Mouse (Mus musculus): ENCODE measurements around the gene Mphosph9. TPM values are rescaled to one million over a fixed set of nuclear protein-coding genes. Genes with fewer than 3 reads are reported as not detected.

Mphosph9 gene
- total and polyA plus RNA-seq, 2 experiments from 2014 or later, result 7.8 to 23.6 TPM

GRCm38 (mm10) chr5:124233144-124233465 lies 94.7 kb downstream of the Mphosph9 start:
- TF ChIP-seq CTCF (IDR thresholded peaks at IDR 0.05; ENCODE audit: low read depth), result no peak
- 86% methylated on average over 8 of the region's 8 CpGs for WGBS
- no peak overlapping the region for H3K27ac ChIP-seq (ENCODE audit: low read depth, low read length)
- ATAC-seq (no peak), DNase-seq (no peak)
- H3K4me2 ChIP-seq (ENCODE audit: low read depth), result no peak overlapping the region
- no peaks in the 10 kb centered on the region for H3K9me3 ChIP-seq (ENCODE audit: low read length)
- 0 out of 2 replicates have a peak, but pooled peaks cover 4% of the 10 kb centered on the region for H3K4me1 ChIP-seq (ENCODE audit: insufficient read depth)
- H3K27me3 ChIP-seq (ENCODE audit: insufficient read depth, low read length), result no peaks in the 10 kb centered on the region
- no peaks in the 10 kb centered on the region for H3K36me3 ChIP-seq (ENCODE audit: insufficient read depth)
- H3K9ac ChIP-seq, result no peak overlapping the region
- no peak overlapping the region for H3K4me3 ChIP-seq (ENCODE audit: low read depth, low read length)

- WGBS, result 70% methylated on average over 18 of the region's 18 CpGs
- H3K27me3 ChIP-seq (ENCODE audit: insufficient read depth, low read length), result no peaks in the 10 kb centered on the region
- ATAC-seq (no peak), DNase-seq (no peak)
- no peak overlapping the region for H3K4me2 ChIP-seq (ENCODE audit: low read depth)
- no peak overlapping the region for H3K27ac ChIP-seq (ENCODE audit: low read depth, low read length)
- H3K4me1 ChIP-seq (ENCODE audit: insufficient read depth), result 0 out of 2 replicates have a peak, but pooled peaks cover 4% of the 10 kb centered on the region
- no peak overlapping the region for H3K4me3 ChIP-seq (ENCODE audit: low read depth, low read length)
- H3K9ac ChIP-seq, result no peak overlapping the region
- no peaks in the 10 kb centered on the region for H3K36me3 ChIP-seq (ENCODE audit: insufficient read depth)
- no peaks in the 10 kb centered on the region for H3K9me3 ChIP-seq (ENCODE audit: low read length)
- no peak for TF ChIP-seq CTCF (IDR thresholded peaks at IDR 0.05; ENCODE audit: low read depth)
Measured at GRCm38 (mm10) chr5:124232360-124233143, 95.2 kb downstream of the Mphosph9 start.

GRCm38 (mm10) chr5:124230461-124230860 lies 97.3 kb downstream of the Mphosph9 start:
- no peak overlapping the region for H3K4me2 ChIP-seq (ENCODE audit: low read depth)
- H3K9me3 ChIP-seq (ENCODE audit: low read length), result no peaks in the 10 kb centered on the region
- H3K27ac ChIP-seq (ENCODE audit: low read depth, low read length), result no peak overlapping the region
- no peak overlapping the region for H3K9ac ChIP-seq
- 0 out of 2 replicates have a peak, but pooled peaks cover 4% of the 10 kb centered on the region for H3K4me1 ChIP-seq (ENCODE audit: insufficient read depth)
- H3K4me3 ChIP-seq (ENCODE audit: low read depth, low read length), result no peak overlapping the region
- DNase-seq (no peak), ATAC-seq (no peak)
- WGBS, result 81% methylated on average over 9 of the region's 9 CpGs
- H3K27me3 ChIP-seq (ENCODE audit: insufficient read depth, low read length), result no peaks in the 10 kb centered on the region
- no peaks in the 10 kb centered on the region for H3K36me3 ChIP-seq (ENCODE audit: insufficient read depth)
- TF ChIP-seq CTCF (IDR thresholded peaks at IDR 0.05; ENCODE audit: low read depth), result no peak

- H3K4me2 ChIP-seq (ENCODE audit: low read depth), result no peak overlapping the region
- no peaks in the 10 kb centered on the region for H3K27me3 ChIP-seq (ENCODE audit: insufficient read depth, low read length)
- H3K36me3 ChIP-seq (ENCODE audit: insufficient read depth), result no peaks in the 10 kb centered on the region
- no peak overlapping the region for H3K27ac ChIP-seq (ENCODE audit: low read depth, low read length)
- no peak for TF ChIP-seq CTCF (IDR thresholded peaks at IDR 0.05; ENCODE audit: low read depth)
- no peak overlapping the region for H3K9ac ChIP-seq
- no peaks in the 10 kb centered on the region for H3K9me3 ChIP-seq (ENCODE audit: low read length)
- 67% methylated on average over 6 of the region's 6 CpGs for WGBS
- no peaks in the 10 kb centered on the region for H3K4me1 ChIP-seq (ENCODE audit: insufficient read depth)
- no peak for ATAC-seq
- no peak overlapping the region for H3K4me3 ChIP-seq (ENCODE audit: low read depth, low read length)
- DNase-seq, result no peak
Measured at GRCm38 (mm10) chr5:124227193-124227592, 100.6 kb downstream of the Mphosph9 start.

- no peak for TF ChIP-seq CTCF (IDR thresholded peaks at IDR 0.05; ENCODE audit: low read depth)
- no peaks in the 10 kb centered on the region for H3K36me3 ChIP-seq (ENCODE audit: insufficient read depth)
- H3K27ac ChIP-seq (ENCODE audit: low read depth, low read length), result no peak overlapping the region
- DNase-seq, result no peak
- no peaks in the 10 kb centered on the region for H3K4me1 ChIP-seq (ENCODE audit: insufficient read depth)
- H3K9me3 ChIP-seq (ENCODE audit: low read length), result no peaks in the 10 kb centered on the region
- no peak for ATAC-seq
- no peak overlapping the region for H3K4me3 ChIP-seq (ENCODE audit: low read depth, low read length)
- H3K27me3 ChIP-seq (ENCODE audit: insufficient read depth, low read length), result no peaks in the 10 kb centered on the region
- 91% methylated on average over 4 of the region's 4 CpGs for WGBS
- H3K4me2 ChIP-seq (ENCODE audit: low read depth), result no peak overlapping the region
- H3K9ac ChIP-seq, result no peak overlapping the region
Measured at GRCm38 (mm10) chr5:124226494-124226893, 101.3 kb downstream of the Mphosph9 start.

GRCm38 (mm10) chr5:124225891-124226290 lies 101.9 kb downstream of the Mphosph9 start:
- Histone ChIP-seq H3K9ac (no peak overlapping the region), H3K9me3 (ENCODE audit: low read length) (no peaks in the 10 kb centered on the region), H3K4me3 (ENCODE audit: low read depth, low read length) (no peak overlapping the region), H3K36me3 (ENCODE audit: insufficient read depth) (no peaks in the 10 kb centered on the region), H3K4me2 (ENCODE audit: low read depth) (no peak overlapping the region), H3K4me1 (ENCODE audit: insufficient read depth) (no peaks in the 10 kb centered on the region), H3K27me3 (ENCODE audit: insufficient read depth, low read length) (no peaks in the 10 kb centered on the region), H3K27ac (ENCODE audit: low read depth, low read length) (no peak overlapping the region)
- ATAC-seq, result no peak
- DNase-seq, result no peak
- TF ChIP-seq CTCF (IDR thresholded peaks at IDR 0.05; ENCODE audit: low read depth), result no peak
- WGBS, result 97% methylated on average over 7 of the region's 7 CpGs

GRCm38 (mm10) chr5:124224321-124225092 lies 103.3 kb downstream of the Mphosph9 start:
- WGBS, result 65% methylated on average over 16 of the region's 16 CpGs
- H3K4me3 ChIP-seq (ENCODE audit: low read depth, low read length), result no peak overlapping the region
- no peak overlapping the region for H3K4me2 ChIP-seq (ENCODE audit: low read depth)
- no peaks in the 10 kb centered on the region for H3K27me3 ChIP-seq (ENCODE audit: insufficient read depth, low read length)
- H3K9me3 ChIP-seq (ENCODE audit: low read length), result no peaks in the 10 kb centered on the region
- ATAC-seq, result no peak
- H3K27ac ChIP-seq (ENCODE audit: low read depth, low read length), result no peak overlapping the region
- TF ChIP-seq CTCF (IDR thresholded peaks at IDR 0.05; ENCODE audit: low read depth), result no peak
- DNase-seq, result no peak
- no peaks in the 10 kb centered on the region for H3K36me3 ChIP-seq (ENCODE audit: insufficient read depth)
- no peaks in the 10 kb centered on the region for H3K4me1 ChIP-seq (ENCODE audit: insufficient read depth)
- no peak overlapping the region for H3K9ac ChIP-seq
